Mouse (Mus musculus) bone marrow macrophage, adult 2 months (primary cell): Measurements from ENCODE around the gene Map4k5.

ENCODE experiments used
- CTCF ChIP-seq: IDR thresholded peaks from 2 replicates; pipeline ENCODE4 v1.5.1; 2012; ENCODE audit warnings: low read depth, mild to moderate bottlenecking, low read length, moderate library complexity
- POLR2A ChIP-seq: IDR thresholded peaks from 2 replicates; pipeline ENCODE4 v1.6.1; 2012; ENCODE audit warnings: mild to moderate bottlenecking, low read depth, low read length, borderline replicate concordance

DNA sequence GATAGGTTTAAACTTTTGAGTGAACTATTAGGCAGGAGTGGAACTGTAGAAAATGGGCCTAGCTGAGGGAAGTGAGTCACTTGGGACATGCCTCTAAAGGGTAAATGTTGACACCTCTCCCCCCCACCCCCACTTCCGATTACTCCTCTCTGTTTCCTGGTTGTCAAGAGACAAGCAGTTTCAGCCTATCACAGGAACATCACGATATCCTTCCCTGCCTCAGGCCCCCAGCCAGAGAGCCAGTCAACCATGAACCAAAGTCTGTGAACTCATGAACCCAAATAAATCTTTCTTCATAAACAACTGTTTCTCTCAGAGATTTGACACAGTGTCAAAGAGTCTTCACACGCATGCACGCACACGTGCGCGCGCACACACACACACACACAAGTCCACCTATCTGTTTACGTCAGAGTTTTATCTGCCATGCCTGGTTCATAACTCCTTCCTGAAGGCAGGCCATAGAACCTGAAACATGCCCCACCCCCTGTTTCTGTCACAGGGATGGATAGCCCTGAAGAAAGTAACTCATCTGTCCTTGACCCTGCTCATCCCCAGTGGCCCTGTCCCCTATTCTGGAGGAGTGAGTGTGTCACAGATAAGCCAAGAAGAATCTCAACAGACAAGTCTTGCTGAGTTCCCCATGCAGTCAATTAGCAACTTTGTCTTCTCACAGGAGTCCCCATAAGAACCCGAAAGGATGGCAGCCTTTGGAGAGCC, 126.7 kb downstream of the Map4k5 start:
- TF ChIP-seq CTCF (no peak), POLR2A (no peak)
